Mouse (Mus musculus) hindbrain, embryonic 14.5 days (tissue): ENCODE data around the gene Vmn2r81. TPM values are rescaled to one million over a fixed set of nuclear protein-coding genes. Genes with fewer than 3 reads are reported as not detected.
"Not testable (repeated sequence)": the region's sequence is repeated elsewhere in the genome, so short reads cannot be mapped to it uniquely, and the experiment has no call there.

Source experiments
- ATAC-seq: fragments of 200-750 bp; cut with Nextera tagmentation; 2 replicates; pipeline ENCODE4 v1.8.0; 2017; ENCODE audit warnings: moderate number of reproducible peaks, mild to moderate bottlenecking, moderate TSS enrichment, moderate library complexity; ENCODE audit not compliant: low FRiP score
- DNase-seq: peaks from one replicate; pipeline ENCODE4 v3.0.0-alpha.2; 2015; ENCODE audit warnings: low spot score
- H3K27ac ChIP-seq: fragments of 300-500 bp; sonication (generic); 2 replicates; pipeline ENCODE4 v1.5.1; 2014; ENCODE audit warnings: mild to moderate bottlenecking, moderate library complexity
- H3K27me3 ChIP-seq: fragments of 300-500 bp; sonication (generic); 2 replicates; pipeline ENCODE4 v1.6.1; 2014; ENCODE audit warnings: mild to moderate bottlenecking, low read length, mixed read lengths; ENCODE audit not compliant: control insufficient read depth, insufficient read depth
- H3K36me3 ChIP-seq: fragments of 300-500 bp; sonication (generic); replicated peaks from 2 replicates; pipeline ENCODE4 v1.6.1; 2014; ENCODE audit not compliant: control insufficient read depth, insufficient read depth
- H3K4me1 ChIP-seq: fragments of 300-500 bp; sonication (generic); replicated peaks from 2 replicates; pipeline ENCODE4 v1.6.1; 2014; ENCODE audit warnings: antibody characterized with exemption, low read length, mixed read lengths; ENCODE audit not compliant: control insufficient read depth, insufficient read depth
- H3K4me2 ChIP-seq: fragments of 300-500 bp; sonication (generic); replicated peaks from 2 replicates; pipeline ENCODE4 v1.6.1; 2014; ENCODE audit warnings: mild to moderate bottlenecking, moderate library complexity
- H3K4me3 ChIP-seq: fragments of 300-500 bp; sonication (generic); replicated peaks from 2 replicates; pipeline ENCODE4 v1.5.1; 2014; ENCODE audit warnings: mild to moderate bottlenecking, low read length
- H3K9ac ChIP-seq: fragments of 300-500 bp; sonication (generic); 2 replicates; pipeline ENCODE4 v1.6.1; 2014
- H3K9me3 ChIP-seq: fragments of 300-500 bp; sonication (generic); 2 replicates; pipeline ENCODE4 v1.6.1; 2016; ENCODE audit warnings: low read length; ENCODE audit not compliant: control insufficient read depth
- WGBS: fragments of 180-500 bp; shearing (Covaris S2); extraction: QIAGEN DNeasy Blood & Tissue Kit; methylation state at CpG from one replicate; pipeline ENCODE4 v1.1.7; 2014; 5-methylcytosine and 5-hydroxymethylcytosine counted together
- polyA plus RNA-seq: library from polyadenylated mRNA; unstranded; fragments of >200 nt; fragmentation: Nextera tagmentation; extraction: Ambion mirVana; gene quantifications from 2 replicates; pipeline ENCODE4 v1.2.1, GENCODE M21; 2014

The Vmn2r81 gene
- not detected in 2 replicates for polyA plus RNA-seq

DNA sequence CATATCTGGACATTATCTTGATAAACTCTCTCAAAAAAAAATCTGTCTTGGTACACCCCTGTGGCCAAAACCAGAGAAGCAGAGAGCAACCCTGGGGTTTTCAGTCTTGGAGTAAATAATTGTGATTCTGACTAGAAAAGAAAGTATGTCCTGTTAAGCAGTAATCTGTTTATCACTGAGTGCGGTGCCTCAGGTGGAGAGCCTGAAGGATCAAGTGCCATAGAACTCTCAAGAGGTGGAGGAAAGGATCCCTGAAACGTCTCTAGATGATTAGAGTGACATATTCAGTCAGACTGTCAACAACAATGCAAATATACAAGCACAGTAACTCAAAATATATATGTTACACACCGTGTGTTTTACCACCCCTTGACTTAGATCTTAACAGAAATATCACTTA lies at the start of gene Vmn2r81:
TSS of gene Vmn2r81 (plus strand) at position 301 of the 400 bp plus-strand sequence.
- H3K27me3 ChIP-seq, H3K4me1 ChIP-seq, H3K9ac ChIP-seq, H3K4me2 ChIP-seq, H3K9me3 ChIP-seq, DNase-seq, H3K36me3 ChIP-seq, H3K4me3 ChIP-seq, ATAC-seq, H3K27ac ChIP-seq: not testable (repeated sequence)
- WGBS = 73% methylated on average over 2 of the region's 3 CpGs

DNA sequence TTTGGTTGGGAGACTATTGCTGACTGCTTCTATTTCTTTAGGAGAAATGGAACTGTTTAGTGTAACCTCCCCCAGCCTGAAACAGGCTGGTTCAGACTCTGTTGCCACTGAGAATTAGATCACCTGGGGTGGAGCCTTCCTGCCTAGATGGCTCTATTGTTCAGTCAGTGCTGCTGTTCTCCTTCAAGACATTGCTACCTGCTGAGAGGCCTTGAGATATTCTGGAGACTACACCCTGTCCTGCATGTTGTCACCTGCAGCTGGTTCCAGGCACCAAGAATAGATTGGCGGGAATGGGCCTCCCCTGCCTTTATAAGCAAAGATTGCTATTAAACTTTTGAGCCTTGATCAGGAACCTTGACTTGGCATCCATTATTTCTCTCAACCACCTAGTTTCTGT lies 47.5 kb upstream of the Vmn2r81 start:
- not testable (repeated sequence) for H3K4me3 ChIP-seq, ATAC-seq, H3K4me2 ChIP-seq, H3K27me3 ChIP-seq, DNase-seq, H3K9ac ChIP-seq, H3K9me3 ChIP-seq, H3K4me1 ChIP-seq, H3K36me3 ChIP-seq, H3K27ac ChIP-seq
- 81% methylated on average over 1 of the region's 1 CpGs for WGBS

DNA sequence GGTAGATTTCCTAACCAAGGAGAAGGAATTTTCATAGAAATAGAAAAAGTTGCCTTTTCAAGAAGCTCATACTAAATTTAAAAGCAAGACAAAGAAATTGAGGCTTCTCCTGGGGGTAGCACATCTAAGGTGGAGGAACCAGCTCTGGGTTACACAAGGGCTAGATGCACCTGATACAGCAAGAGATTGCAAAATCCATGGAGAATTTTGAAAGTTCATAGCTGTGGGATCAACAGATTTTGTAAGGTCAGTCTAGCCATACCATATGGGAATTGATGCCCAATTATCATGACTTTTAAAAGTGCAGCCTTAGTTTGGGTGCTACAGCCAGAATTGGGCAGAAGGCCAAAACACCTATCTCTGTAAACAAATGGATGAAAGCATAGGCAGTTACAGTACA lies 27.1 kb upstream of the Vmn2r81 start:
- no peak overlapping the region for H3K4me3 ChIP-seq
- H3K36me3 ChIP-seq = no peaks in the 10 kb centered on the region
- H3K4me2 ChIP-seq = no peak overlapping the region
- no peak overlapping the region for H3K27ac ChIP-seq
- ATAC-seq (no peak), DNase-seq (no peak)
- no peaks in the 10 kb centered on the region for H3K4me1 ChIP-seq
- H3K27me3 ChIP-seq = no peaks in the 10 kb centered on the region
- no peak overlapping the region for H3K9ac ChIP-seq
- H3K9me3 ChIP-seq = no peaks in the 10 kb centered on the region

DNA sequence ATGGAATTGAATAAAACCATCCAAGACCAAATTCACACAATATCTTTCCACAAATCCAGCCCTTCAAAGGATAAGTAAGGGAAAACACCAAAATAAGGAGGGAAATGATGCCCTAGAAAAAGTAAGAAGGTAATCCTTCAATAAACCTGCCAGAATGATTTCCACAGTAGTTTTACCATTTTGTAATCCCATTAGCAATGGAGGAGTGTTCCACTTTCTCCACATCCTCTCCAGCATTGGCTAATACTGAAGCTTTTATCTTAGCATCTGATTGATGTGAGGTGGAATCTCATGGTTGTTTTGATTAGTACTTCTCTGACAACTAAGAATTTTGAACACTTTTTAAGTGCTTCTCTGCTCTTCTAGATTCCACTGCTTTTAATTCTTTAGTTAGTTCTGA lies 25.9 kb upstream of the Vmn2r81 start:
- no peaks in the 10 kb centered on the region for H3K27me3 ChIP-seq
- no peak for DNase-seq
- ATAC-seq = no peak

DNA sequence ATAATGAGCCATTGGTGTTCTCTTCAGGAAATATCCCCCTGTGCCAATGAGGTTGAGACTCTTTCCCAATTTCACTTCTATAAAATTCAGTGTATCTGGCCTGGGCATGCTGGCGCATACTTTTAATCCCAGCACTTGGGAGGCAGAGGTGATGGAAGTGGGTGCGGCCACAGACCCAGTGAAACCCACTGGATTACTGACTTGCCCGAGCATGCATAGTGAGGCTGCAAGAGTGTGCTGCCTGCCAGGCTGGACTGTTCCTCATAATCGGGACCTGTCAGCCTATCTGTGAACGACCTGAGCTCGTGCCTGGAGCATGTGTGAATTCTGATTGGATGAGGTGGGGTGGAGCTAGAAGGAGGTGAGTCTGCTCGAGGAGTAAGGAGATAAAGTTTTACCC lies 25.3 kb upstream of the Vmn2r81 start:
- no peak overlapping the region for H3K4me3 ChIP-seq
- no peak for DNase-seq
- no peaks in the 10 kb centered on the region for H3K4me1 ChIP-seq
- no peaks in the 10 kb centered on the region for H3K36me3 ChIP-seq
- no peak for ATAC-seq
- no peaks in the 10 kb centered on the region for H3K9me3 ChIP-seq
- H3K27me3 ChIP-seq = no peaks in the 10 kb centered on the region
- H3K4me2 ChIP-seq = no peak overlapping the region
- H3K27ac ChIP-seq = no peak overlapping the region
- WGBS = 87% methylated on average over 7 of the region's 7 CpGs
- H3K9ac ChIP-seq = no peak overlapping the region

More for the DNA sequence above, 25.9 kb upstream of the Vmn2r81 start:
- Histone ChIP-seq H3K4me1 (no peaks in the 10 kb centered on the region), H3K36me3 (no peaks in the 10 kb centered on the region), H3K4me2 (no peak overlapping the region), H3K9ac (no peak overlapping the region), H3K9me3 (no peaks in the 10 kb centered on the region), H3K27ac (no peak overlapping the region), H3K4me3 (no peak overlapping the region)

DNA sequence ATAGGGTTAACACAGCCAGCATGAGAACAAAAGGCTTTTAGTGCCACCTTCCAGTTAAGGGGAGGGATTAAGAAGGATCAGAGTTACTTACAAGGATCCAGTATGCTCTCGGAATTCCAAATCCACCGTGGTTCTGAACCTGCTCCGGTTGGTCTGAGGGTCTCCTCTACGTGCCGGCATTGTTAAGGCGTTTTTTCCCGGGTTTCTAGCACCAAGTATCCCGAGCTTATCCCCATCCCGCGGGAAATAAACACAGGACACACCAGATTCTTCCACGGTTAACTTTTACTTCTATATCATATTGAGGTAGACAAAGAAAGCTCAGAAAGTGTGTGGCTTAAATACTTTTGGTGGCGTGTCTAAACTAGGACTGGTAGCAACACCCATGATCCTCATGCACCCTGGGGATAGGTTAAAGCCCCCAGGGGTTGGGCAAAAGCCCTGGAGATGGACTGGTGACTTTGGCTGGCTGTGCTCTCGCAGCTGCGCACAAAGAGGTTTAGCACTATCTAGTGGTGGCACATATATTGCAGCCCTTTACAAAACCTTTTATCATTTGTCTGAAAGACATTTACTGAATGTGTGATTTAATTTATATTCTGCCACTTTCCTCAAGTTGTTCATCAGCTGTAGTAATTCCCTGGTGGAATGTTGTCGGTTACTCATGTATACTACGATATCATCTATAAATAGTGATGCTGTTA lies 74.7 kb downstream of the Vmn2r81 start:
- H3K27ac ChIP-seq = 0 out of 2 replicates have a peak overlapping the region, but pooled peaks have one; percentile 51
- not testable (repeated sequence) for H3K36me3 ChIP-seq
- WGBS = 7% methylated on average over 16 of the region's 16 CpGs

DNA sequence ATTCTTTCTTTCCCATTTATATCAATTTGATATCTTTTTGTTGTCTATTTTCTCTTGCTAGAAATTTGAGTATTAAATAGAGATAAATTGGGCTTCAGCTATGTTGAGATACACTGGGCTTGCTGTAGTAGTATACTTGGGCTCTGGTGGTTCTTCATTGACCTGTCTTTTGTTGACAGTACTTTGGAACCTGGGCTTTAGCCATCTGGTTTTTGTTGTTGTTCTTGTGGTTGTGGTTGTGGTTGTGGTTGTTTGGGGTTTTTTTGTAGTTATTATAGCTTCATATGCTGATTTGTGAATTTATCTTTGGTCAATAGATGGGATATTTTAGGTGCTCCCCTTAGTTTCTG lies 75.2 kb downstream of the Vmn2r81 start:
- H3K9me3 ChIP-seq = no peaks in the 10 kb centered on the region
- no peak overlapping the region for H3K27ac ChIP-seq
- H3K4me2 ChIP-seq = peak overlapping the region; percentile 48; the same call in 1 of the 2 replicates
- no peak overlapping the region for H3K4me3 ChIP-seq
- no peak for DNase-seq
- no peaks in the 10 kb centered on the region for H3K36me3 ChIP-seq
- no peak overlapping the region for H3K9ac ChIP-seq
- H3K4me1 ChIP-seq = no peaks in the 10 kb centered on the region
- H3K27me3 ChIP-seq = no peaks in the 10 kb centered on the region
- ATAC-seq = no peak

More for the DNA sequence above, 74.7 kb downstream of the Vmn2r81 start:
- not testable (repeated sequence) for H3K27me3 ChIP-seq, H3K4me1 ChIP-seq, ATAC-seq, H3K9me3 ChIP-seq
- H3K4me3 ChIP-seq = peak overlapping the region; percentile 28
- DNase-seq = peak; percentile 30
- peak overlapping the region; percentile 48 for H3K4me2 ChIP-seq
- H3K9ac ChIP-seq = peak overlapping the region; percentile 51

Other genes with a start within 250 kb of the Vmn2r81 start
- not detected in 2 replicates for gene Olfr1351, start 235.2 kb upstream of the Vmn2r81 start, polyA plus RNA-seq
- 0.17 and 1.2 TPM in 2 replicates for gene Olfr57, start 219.0 kb upstream of the Vmn2r81 start, polyA plus RNA-seq
- 50.7 and 54.9 TPM in 2 replicates for gene 2610008E11Rik, start 150.1 kb upstream of the Vmn2r81 start, polyA plus RNA-seq
- not detected in 2 replicates for gene Vmn2r80, start 98.9 kb upstream of the Vmn2r81 start, polyA plus RNA-seq
- gene Vmn2r82, start 108.8 kb downstream of the Vmn2r81 start, polyA plus RNA-seq = not detected in 2 replicates
- gene Vmn2r83, start 221.0 kb downstream of the Vmn2r81 start, polyA plus RNA-seq = not detected in 2 replicates